Mouse (Mus musculus): ENCODE measurements at regions not wholly inside any gene's neighbourhood (a gene's known extent, or its start where the extent isn't known, plus 50 kb on each side); places are given as distances from the start of the nearest gene placed in this dataset.
A peak's percentile ranks its signal among the peaks of the same experiment; 100 is the strongest.

DNA sequence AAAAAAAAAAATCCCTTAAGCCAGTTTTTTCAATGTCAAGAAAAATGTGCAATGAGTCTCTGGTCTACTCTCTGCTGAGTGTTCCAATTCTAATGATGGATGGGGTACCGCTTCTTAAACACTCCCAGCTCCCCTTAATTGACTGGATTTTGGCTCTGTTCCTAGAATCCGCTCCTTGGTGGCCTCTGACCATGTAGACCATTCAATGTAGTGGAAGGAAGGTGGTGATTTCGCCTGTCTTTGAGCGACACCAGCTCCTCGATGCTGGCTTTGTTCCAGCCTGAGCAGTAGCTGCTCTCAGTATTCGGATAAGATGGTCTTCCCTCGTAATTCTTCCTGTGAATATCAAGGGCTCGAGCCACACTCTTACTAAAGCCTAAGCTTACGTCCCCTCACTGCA lies 252.4 kb upstream of the Prox1 start:
- DNase-seq (ENCODE audit: extremely low spot score in 1 of 2, low spot score in 1 of 2), result no peak

DNA sequence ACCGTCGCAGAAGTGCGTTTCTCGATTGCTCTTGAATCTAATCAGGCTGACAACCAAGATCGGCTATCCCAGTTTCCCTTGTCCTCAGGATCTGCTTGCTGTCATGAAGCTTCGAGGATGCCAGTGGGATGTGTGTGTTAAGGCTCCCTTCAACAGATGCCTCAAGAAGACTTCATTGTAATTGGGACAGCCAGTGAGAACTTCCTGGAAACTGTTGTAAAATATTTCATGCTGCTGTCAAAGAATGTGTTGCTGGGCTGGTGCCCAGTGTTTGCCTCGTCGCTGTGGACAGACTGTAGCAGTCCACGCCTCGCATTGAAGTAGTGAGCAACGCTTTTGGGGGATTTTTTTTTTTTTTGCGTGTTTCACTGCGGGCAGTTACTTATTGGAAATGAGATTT lies 249.2 kb upstream of the Prox1 start:
- DNase-seq (ENCODE audit: extremely low spot score in 1 of 2, low spot score in 1 of 2), result peak; percentile 19 to 47

DNA sequence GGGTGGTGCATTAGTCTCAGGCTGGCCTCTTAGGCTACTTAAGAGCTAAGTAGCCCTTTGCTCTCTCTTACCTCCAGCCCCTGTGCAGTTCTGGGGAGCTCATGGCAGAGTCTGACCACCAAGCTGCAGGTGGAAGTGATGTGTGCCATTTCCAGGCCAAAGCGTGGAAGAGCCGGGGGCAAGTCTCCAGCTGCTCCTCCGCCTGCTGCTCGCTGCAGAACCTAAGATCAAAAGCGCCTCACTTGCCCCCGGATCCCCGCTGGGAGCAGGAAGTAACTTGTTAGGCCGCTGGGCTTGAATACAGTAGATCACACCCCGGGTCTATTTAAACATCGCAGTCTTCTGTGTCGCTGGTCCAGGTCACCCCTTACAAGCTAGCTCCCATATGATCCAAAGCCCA lies 246.8 kb upstream of the Prox1 start:
- no peak for DNase-seq (ENCODE audit: extremely low spot score in 1 of 2, low spot score in 1 of 2)

DNA sequence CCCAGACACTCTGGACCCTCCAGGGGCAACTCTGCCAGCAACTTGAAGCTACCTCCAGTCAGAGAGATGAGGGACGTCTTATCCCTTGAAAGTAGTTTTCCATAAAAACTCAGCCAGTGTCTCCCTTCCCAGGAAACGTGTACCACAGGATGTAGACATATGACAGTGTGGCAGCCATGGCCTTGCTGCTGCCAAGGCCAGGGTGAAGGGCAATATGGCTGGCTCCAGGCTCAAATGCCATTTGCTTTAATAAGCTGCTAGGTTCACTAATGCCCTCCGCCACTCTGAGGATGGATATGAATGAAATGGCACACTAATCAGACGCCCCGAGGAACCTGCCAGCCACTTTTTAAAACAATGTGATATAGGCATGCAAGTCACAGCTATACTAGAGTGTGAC lies 241.2 kb upstream of the Prox1 start:
- DNase-seq (ENCODE audit: extremely low spot score in 1 of 2, low spot score in 1 of 2), result no peak

DNA sequence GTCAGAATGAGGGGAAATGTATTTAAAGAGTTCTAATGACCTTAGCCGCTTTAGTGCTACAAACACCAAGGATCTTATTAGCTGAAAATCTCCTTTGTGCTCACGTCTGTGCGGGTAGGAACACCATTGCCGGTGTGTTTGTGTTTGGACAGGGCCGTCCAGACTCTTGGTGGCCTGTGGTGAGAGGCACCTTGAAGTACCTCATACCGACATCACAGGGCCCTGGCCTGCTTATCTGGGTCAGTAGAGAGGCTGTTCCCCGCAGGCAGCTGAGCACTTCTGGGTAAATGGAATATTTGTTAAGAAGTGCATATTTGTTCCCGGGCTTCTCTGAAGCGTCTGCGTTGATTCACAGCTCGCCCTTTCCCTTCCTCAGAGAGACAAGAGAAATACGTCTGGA lies 232.8 kb upstream of the Prox1 start:
- no peak for DNase-seq (ENCODE audit: extremely low spot score in 1 of 2, low spot score in 1 of 2)

DNA sequence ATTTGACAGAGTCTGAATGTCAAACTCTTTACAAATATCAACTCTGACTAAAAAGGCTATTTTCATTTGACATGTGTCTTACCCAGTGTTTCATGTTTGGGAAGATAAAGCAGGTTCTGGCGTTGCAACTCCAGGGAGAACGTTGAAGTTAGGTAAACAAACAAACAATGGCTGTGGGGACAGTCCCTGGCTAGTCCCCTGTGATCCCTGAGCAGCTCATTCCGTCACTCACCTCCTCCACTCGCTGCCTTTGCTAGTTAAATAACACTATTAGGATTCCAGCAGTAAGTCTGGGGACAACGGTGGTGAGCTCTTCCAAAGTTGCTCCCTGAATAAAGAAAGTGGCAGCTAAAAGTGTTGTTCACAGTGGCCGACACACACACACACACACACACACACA lies 227.8 kb upstream of the Prox1 start:
- DNase-seq (ENCODE audit: extremely low spot score in 1 of 2, low spot score in 1 of 2), result no peak

DNA sequence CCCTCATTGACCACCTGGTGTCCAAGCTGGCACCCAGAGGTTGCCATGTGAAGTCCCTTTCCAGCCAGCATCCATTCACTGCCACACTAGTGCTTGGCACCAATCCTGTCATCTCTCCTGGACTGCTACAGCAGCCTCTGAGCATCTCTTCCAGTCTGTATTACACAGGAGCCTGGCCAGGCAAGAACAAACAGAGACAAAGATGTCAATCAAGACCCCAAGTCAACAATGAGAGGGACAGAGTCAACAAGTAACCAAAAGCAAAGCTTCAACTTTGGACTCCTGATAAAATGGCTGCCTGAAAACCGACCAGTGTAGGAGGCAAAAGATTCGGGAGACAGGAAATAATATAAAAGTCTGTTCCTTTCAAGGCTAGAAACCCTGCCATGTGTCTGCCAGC lies 227.3 kb upstream of the Prox1 start:
- DNase-seq (ENCODE audit: extremely low spot score in 1 of 2, low spot score in 1 of 2), result no peak

DNA sequence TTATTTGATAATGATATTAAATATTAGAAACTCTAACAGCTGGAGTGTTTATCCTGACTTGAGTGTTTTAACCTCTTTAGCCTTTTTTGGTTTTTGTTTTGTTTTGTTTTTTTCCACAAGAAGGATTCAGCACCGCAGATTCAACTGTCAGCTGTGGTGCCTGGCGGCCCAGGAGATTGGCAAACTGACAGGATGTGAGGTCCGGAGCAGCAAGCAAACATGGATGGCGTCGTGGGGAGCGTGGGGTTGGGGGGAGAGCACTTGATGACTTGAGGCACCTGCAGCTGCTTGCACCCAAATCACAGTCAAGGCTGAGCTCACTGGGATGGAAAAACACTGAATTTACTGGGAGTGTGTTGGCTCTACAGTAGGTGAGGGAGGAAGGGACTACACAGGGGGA lies 222.5 kb upstream of the Prox1 start:
- no peak for DNase-seq (ENCODE audit: extremely low spot score in 1 of 2, low spot score in 1 of 2)

DNA sequence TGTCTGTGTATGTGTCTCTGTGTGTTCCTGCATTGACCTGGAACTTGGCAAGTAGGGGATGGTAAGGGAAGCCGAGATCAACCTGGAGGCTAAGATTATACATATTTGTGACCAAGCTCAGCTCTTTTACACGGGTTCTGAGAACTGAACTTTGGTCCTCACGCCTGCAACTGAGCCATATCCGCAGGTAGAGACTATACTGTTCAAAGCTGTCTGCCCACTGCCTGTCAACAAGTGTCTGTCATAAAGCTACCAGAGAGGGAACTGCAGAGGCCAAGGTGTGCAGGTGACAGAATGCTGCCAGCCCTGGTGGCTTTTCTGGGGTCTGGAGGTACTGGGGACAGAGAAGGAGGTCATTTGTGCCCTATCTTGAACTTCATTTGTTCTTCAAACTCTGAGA lies 218.3 kb upstream of the Prox1 start:
- DNase-seq (ENCODE audit: extremely low spot score in 1 of 2, low spot score in 1 of 2), result no peak

DNA sequence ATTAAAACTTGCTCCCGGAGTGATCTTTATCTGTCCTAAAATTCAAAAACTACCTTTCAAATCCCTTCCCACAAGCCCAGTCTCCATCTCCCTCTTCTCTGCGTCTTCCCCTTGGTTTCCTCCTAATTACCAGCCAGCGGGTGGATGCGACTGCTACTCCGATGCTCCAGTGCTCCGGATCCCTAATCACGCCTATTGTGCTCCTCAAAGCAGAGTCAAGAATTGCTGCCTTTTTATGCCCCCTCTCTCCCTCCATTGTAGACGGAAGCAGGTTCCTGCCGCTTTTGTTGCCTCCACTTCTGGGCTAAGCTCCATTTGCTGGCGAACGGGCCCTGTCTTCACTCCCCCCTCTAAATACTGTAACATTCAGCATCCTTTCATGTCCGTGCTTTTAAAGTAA lies 214.0 kb upstream of the Prox1 start:
- DNase-seq (ENCODE audit: extremely low spot score in 1 of 2, low spot score in 1 of 2), result no peak

DNA sequence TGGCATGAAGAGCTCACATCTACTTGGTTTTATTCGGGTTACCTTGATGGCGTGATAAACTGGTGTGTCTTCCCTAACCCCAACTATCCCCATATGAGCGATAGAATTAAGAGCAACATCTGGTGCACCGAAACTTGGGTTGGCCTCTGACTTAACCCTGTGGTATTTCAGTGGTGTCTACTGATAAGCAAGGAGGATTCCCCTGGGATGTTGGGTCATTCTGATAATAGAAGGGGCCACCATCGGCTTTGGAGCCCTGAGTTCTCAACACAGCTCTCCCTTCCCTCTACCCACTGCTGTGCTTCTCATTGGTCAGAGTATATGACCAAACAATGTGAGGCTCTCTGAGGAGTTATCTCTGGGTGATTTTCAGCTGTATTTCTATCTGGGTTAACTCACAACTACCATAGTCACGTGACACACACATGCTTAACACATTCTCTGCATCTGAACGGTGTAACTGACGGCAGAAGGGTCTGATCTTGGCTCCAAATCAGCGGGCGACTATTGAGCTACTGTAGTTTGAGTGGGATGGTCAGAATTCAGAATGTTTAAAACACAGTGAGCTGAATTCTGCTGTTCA lies 212.8 kb upstream of the Prox1 start:
- no peak for DNase-seq (ENCODE audit: extremely low spot score in 1 of 2, low spot score in 1 of 2)

DNA sequence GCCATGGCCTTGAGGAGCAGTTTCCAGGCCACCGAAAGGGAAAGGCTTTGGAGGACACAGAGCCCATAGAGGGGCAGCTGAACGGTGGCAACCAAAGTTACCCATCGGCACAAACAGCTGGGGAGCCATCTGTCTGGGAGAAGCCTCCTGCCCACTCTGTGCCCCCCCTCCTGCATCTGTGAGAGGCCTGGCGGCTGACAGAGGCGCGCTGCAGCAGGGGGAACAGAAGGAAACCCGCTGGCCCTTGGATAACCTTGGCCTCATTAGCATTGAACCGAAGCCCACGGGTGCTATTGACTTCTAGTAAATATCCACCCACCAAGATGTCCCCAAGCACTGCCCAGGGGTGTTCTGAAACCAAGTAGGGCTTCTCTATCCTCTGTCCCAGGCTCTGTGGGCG lies 209.6 kb upstream of the Prox1 start:
- DNase-seq (ENCODE audit: extremely low spot score in 1 of 2, low spot score in 1 of 2), result no peak

DNA sequence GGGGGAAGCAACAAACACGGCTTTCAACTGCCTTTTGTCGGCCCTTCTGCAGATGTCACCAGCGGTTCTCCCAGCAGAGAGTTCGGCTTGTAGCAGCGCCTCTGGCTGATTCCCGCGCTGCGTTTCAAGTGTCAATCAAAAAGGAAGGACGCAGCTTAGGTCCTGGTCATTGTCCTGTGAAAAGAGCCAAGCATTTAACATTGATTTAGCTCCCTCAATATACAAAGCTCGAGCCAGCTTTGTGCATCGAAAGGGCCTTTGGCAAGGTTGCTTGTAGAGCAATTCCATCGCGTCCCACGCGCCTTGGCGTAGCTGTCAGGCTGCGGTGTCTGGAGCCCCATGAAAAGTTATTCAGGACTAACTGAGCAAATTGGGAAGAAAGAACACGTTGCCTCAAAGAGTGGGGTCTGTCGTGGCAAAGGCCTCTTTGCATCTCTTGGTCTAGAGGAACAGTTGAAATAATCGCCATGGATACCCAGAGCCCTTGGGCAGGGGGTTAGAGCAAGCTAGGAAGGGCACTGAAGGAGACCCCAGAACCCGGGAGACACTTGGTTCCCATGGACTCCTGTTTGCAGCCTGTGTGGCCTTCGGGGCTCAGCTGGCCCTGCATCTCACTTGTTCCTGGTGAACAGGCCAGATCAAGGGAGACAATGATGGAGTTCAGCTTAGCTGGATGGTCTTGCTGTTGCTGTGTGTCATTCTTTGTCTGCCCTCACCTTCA lies 204.8 kb upstream of the Prox1 start:
- no peak for DNase-seq (ENCODE audit: extremely low spot score in 1 of 2, low spot score in 1 of 2)

DNA sequence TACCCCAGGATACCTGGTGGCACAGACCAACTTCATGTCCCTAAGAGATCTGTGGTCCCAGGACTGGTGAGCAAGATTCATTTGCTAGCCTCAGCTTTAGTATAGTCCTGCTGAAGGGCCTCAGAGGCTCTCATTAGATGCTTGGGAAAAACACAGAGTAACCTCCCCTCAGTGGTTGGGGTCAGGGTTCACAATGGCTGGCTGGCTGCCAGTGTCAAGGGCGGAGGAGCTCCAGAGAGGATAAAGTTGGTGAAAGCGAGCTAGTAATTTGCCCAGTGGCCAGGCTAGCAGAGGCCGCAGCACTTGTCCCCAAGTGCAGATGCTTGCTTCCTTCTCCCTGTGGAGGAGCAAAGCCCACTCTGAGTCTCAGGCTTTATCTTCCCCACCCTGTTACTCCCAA lies 203.8 kb upstream of the Prox1 start:
- DNase-seq (ENCODE audit: extremely low spot score in 1 of 2, low spot score in 1 of 2), result no peak

DNA sequence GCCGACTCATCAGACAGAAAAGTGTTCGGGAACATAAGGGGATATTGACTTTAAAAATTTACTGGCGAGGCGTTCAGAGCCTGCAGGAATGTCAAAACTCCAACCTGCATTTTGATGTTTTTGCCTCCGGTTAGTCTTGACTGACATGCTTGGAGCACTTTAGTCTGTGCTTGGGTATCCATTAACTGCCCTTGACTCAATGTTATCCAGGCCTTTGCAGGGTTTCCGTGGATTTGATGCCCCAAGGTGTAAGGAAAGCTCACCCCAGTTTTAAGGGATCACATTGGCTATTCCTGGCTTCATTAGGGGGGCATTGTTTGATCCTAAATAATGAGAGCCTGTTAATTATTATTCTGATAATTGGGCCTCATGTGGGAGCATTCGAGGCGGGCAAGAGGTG lies 196.1 kb upstream of the Prox1 start:
- DNase-seq (ENCODE audit: extremely low spot score in 1 of 2, low spot score in 1 of 2), result no peak

DNA sequence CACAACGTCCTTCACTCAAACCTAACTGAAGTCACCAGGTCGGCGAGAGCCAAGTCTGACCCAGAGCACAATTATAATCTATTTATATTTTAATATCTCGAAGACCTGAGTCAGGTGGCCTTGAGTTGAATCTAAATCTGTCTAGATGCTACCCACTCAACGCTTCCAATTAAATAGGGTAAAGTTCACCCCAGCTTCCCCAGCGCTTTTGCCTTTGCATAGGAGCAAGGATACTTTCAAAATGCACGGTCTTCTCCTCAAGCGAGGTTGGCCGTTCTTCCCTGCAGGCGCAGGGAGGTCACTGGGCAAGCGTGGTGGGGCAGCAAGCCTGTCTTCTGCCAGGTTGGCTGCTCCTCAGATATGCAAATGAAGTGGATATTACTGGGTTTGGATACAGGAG lies 194.6 kb upstream of the Prox1 start:
- DNase-seq (ENCODE audit: extremely low spot score in 1 of 2, low spot score in 1 of 2), result no peak

DNA sequence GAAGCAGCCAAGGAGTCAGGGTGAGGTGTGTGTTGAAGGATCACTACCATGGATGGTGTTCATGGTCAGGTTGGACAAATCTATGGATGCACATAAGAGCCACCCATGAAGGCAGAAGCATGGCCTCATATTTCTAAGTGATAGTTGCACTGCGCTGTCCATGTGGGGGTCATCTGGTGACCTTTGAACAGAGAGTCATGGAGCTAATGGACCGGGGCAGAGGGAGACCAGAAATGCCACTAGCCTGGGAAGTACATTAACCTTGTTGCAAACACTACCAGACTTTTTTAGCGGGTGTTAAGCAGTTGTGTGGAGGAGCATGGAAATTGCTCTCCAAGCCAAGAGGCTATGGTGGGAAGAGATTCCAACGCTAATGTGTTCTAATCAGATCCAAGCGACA lies 190.1 kb upstream of the Prox1 start:
- no peak for DNase-seq (ENCODE audit: extremely low spot score in 1 of 2, low spot score in 1 of 2)

DNA sequence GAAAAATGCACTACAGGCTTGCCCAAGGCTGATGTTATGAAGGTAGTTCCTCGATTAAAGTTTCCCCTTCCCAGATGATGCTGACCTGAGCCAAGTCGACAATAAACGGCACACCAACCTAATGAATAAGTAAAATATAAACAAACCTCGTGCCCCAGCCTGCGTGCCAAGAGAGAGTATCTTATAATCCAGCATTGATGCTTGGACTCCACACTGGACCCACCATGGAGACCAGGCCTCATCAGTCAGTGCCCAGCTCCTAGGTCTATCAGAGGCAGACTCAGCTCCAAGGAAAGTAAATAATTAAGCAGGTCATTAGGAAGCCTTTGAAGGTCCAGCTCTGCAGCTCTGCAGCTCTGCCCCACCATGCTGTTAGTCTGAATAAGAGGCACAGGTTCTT lies 187.3 kb upstream of the Prox1 start:
- DNase-seq (ENCODE audit: extremely low spot score in 1 of 2, low spot score in 1 of 2), result no peak

DNA sequence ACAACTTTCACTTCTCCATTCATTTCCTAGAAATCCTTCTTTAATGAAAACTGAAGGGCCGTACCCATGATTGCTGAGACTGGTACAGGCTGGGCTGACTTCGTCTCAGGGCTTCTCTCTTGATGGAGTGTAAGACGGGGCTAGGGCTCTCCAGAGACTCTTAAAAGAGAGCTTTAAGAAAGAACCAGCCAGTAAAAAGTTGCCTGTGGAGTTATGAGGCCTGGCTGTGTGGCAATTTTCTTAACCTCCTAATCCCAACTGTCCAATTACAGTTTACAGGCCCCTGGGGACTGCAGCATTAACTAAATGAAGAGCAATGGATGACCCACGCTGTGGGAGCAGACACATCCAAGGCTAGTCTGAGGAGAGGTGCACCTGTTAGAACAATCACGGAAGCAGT lies 177.1 kb upstream of the Prox1 start:
- DNase-seq (ENCODE audit: extremely low spot score in 1 of 2, low spot score in 1 of 2), result no peak

DNA sequence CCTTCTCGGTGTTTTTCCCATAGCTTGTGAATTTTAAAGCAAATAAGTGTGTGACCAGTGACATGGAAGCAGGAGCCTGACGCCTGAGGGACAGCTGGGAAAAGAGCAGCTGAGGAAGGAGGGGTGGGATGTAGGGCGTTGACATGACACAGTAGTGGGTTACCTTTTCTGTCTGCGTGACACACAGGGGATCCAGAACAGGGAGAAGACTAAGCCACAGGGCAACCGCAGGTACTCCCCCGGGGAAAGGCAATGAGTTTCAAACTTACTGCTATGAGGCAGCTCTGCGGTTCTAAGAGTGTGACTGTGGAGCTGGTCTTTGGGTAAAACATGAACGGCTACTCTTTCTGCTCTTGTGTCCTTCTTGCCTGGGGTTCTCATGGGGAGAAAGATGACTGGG lies 170.2 kb upstream of the Prox1 start:
- no peak for DNase-seq (ENCODE audit: extremely low spot score in 1 of 2, low spot score in 1 of 2)

DNA sequence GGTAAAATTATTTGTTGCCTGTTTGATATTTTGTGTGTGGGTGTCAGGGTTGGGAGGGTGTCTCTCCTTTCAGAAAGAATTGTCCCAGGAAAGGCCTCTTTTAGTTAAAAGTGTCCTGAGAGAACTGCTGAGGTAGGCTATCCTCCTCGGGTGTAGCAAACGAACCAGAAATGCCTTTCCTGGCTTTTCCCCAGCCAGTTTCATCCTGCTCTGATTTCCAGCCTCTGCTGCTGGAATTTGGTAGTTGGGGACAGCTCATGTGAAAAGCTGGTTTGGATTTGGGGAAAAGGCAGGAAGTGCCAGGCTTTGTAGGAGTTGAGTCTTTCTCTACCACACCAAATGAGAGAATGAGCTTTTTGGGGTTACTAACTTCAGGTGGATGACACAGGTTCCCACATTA lies 164.0 kb upstream of the Prox1 start:
- no peak for DNase-seq (ENCODE audit: extremely low spot score in 1 of 2, low spot score in 1 of 2)

DNA sequence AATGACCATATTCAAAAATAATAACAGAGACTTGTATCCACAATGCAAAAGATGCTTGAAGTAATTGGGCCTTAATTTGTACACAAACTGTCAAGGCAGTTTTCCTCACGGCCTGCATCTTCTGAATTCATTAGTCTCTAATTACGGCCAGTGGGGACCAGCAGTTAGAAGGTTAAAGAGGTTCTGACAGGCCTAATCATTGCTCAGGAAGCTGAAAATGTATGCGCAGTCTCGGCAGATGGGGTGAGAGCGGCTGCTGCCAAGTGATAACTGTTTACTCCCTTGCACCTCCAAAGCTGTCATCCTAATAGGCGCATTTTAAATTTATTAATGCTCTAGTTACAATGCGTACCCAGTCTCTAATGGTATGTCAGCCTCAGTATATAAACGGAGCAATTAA lies 163.5 kb upstream of the Prox1 start:
- no peak for DNase-seq (ENCODE audit: extremely low spot score in 1 of 2, low spot score in 1 of 2)

DNA sequence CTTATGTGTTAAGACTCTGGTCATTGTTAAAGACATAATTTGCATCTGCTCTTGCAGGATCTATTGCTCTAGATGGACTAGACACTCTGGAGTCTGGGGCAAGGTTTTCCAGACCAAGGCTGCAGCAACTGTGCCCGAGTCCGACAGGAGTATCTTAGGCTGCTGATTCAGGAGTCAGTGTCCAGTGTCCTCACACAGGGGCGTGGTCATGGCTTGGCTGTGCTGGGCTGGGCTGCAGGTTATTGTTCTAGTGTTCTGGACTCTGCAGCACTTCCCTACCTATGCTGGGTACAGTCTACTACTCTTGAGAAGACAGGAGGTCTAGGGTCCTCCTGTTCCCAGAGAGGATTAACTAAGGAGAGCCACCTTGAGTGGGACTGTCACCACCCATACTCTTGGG lies 161.5 kb upstream of the Prox1 start:
- no peak for DNase-seq (ENCODE audit: extremely low spot score in 1 of 2, low spot score in 1 of 2)

All from frontal cortex, adult 2 months (tissue).